Mouse (Mus musculus) brown adipose tissue, adult 24 weeks (tissue): ENCODE results near the gene Bdnf. TPM values are rescaled to one million over a fixed set of nuclear protein-coding genes. Genes with fewer than 3 reads are reported as not detected.

Experiments used
- H3K27ac ChIP-seq: fragments of 200-500 bp; replicated peaks from 2 replicates; pipeline ENCODE4 v1.5.1; 2012; ENCODE audit warnings: low read depth, mild to moderate bottlenecking, low read length
- H3K4me1 ChIP-seq: fragments of 200-500 bp; 2 replicates; pipeline ENCODE4 v1.6.1; 2012; ENCODE audit warnings: low read length, mixed read lengths; ENCODE audit not compliant: control insufficient read depth, insufficient read depth, insufficient read length
- H3K4me3 ChIP-seq: fragments of 200-500 bp; 2 replicates; pipeline ENCODE4 v1.5.1; 2012; ENCODE audit warnings: low read depth, mild to moderate bottlenecking, low read length, moderate library complexity; ENCODE audit not compliant: insufficient read depth
- polyA plus RNA-seq: library from polyadenylated mRNA; stranded (reverse); fragments of >200 nt; gene quantifications from 2 replicates; pipeline ENCODE4 v1.2.4, GENCODE M21; 2012; ENCODE audit not compliant: missing spikeins, insufficient read depth, insufficient read length

The Bdnf gene
- polyA plus RNA-seq, 1 experiment, result not detected

DNA sequence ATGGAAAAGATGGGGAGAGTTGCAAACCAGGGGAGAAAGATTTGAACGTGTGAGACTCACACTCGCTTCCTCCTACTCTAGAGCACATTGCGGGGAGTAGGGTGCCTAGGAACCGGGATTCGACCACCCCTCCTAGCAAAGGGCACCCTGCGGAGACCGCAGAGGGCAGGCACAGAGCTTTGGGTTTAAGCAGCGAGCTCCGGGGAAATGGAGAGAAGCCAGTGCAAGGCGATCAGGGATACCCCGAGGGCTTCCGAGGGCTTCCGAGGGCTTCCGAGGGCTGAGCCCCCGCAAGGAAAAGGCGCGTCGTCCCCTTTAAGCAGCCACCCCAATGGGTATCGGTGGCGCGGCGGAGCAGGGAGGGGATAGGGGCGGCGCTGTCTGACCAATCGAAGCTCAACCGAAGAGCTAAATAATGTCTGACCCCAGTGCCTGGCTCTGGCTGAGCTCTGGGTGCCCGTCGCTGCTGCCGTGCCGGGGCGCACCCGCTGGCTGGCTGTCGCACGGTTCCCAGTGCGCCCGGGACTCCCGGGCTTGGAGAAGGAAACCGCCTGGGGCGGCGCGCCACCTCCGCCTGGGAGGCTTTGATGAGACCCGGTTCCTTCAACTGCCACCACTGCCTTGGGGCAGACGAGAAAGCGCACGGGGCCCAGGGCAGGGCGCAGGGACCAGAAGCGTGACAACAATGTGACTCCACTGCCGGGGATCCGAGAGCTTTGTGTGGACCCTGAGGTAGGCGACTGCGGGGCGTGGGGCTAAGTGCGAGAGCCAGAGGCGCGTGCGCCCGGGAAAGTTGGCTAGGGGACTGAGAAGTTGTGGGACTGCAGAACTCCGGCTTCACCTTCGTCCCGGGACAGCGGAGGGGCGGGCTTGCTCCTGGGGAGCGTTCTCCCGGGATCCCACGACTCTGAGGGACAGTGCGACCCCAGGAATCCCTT, 18.9 kb downstream of the Bdnf start:
- peak overlapping the region; percentile 36 for H3K4me3 ChIP-seq
- H3K27ac ChIP-seq, result no peak overlapping the region
- no peaks in the 10 kb centered on the region; the same call in 1 of the 2 replicates for H3K4me1 ChIP-seq

DNA sequence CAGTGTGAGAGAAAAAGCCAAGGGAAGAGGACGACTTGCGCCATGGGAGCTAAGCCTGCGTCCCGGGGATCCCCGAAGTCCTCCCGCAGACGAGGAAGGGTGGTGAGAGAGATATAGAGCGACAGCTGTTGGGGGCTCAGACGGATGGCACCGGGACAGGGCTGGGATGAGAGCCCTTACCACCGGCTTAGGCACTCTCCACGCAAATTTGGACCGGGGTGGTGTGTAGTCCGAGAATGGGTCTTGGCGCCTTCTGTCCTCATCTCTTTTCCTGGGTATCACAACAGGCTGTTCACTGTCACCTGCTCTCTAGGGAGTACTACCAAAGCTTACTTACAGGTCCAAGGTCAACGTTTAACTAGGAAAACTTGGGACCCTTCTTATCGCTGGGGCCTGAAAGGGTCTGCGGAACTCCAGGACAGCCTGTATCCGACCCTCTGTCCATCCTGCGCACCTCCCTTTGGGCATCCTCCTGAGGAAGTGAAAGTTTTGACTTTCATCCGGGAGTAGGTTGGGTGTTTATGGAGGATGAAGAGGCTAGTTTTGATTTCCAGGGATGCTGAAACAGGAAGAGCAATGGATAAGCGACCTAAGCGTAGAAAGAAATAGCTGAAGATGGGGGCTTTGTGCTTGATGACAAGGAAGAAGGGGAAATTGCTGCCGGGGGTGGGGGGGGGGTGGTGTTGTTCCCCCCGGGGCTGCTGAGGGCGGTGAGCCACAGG, 19.8 kb downstream of the Bdnf start:
- no peak overlapping the region for H3K27ac ChIP-seq
- peak overlapping the region; percentile 36 for H3K4me3 ChIP-seq
- no peaks in the 10 kb centered on the region; the same call in 1 of the 2 replicates for H3K4me1 ChIP-seq

DNA sequence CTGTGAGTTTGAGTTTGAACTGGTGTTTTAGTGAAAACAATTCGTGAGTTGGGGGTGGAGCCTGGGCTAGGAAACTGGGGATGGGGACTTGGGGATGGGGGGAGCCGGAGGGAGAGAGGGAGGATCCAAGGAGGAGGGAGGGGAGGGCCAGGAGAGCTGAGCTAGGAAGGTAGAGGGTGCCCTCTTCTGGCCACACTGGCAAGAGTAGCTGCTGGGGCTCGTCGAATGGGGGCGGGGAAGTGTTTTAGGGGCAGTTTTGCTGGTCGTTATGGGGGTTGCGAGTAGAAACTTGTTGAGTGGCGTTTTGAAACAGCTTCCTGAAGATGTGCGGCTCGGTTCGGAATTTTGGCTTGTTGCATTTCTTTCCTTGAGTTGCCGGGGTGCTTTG, 20.3 kb downstream of the Bdnf start:
- no peaks in the 10 kb centered on the region; the same call in 1 of the 2 replicates for H3K4me1 ChIP-seq
- no peak overlapping the region for H3K4me3 ChIP-seq
- no peak overlapping the region for H3K27ac ChIP-seq

GRCm38 (mm10) chr2:109697151-109697550, 22.7 kb downstream of the Bdnf start:
- Histone ChIP-seq H3K4me3 (no peak overlapping the region), H3K27ac (no peak overlapping the region), H3K4me1 (no peaks in the 10 kb centered on the region; the same call in 1 of the 2 replicates)

- H3K4me3 ChIP-seq, result no peak overlapping the region
- no peaks in the 10 kb centered on the region for H3K4me1 ChIP-seq
- no peak overlapping the region for H3K27ac ChIP-seq
Measured at GRCm38 (mm10) chr2:109700291-109700690, 25.8 kb downstream of the Bdnf start.

GRCm38 (mm10) chr2:109703588-109703987, 29.1 kb downstream of the Bdnf start:
- no peak overlapping the region for H3K4me3 ChIP-seq
- H3K27ac ChIP-seq, result no peak overlapping the region
- H3K4me1 ChIP-seq, result no peaks in the 10 kb centered on the region

DNA sequence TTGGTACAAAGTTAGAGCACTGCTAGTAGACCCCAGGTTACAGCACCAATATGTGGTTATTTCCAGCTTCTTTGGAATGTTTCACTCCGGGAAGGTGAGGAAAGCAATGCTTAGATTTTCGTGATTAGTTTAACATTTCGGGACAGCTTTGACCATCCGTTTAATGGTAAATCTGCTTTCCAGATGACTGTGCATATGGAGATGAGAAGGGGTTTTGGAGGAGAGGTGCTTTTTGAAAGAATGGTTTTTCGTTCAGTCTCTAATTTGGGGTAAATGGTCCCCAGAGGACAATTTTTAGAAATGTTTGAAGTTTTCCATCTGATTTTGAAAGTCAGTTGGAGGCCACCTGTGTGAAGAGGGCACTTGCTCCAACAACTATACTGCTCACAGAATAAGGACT, 29.6 kb downstream of the Bdnf start:
- Histone ChIP-seq H3K4me1 (no peaks in the 10 kb centered on the region), H3K27ac (no peak overlapping the region), H3K4me3 (no peak overlapping the region)

- no peak overlapping the region for H3K4me3 ChIP-seq
- H3K4me1 ChIP-seq, result no peaks in the 10 kb centered on the region
- H3K27ac ChIP-seq, result no peak overlapping the region
Measured at GRCm38 (mm10) chr2:109706524-109706923, 32.0 kb downstream of the Bdnf start.

- H3K4me1 ChIP-seq, result no peaks in the 10 kb centered on the region
- H3K4me3 ChIP-seq, result no peak overlapping the region
- H3K27ac ChIP-seq, result no peak overlapping the region
Measured at GRCm38 (mm10) chr2:109709346-109709745, 34.8 kb downstream of the Bdnf start.

- Histone ChIP-seq H3K27ac (no peak overlapping the region), H3K4me1 (no peaks in the 10 kb centered on the region), H3K4me3 (no peak overlapping the region)
Measured at GRCm38 (mm10) chr2:109711049-109711448, 36.5 kb downstream of the Bdnf start.

GRCm38 (mm10) chr2:109725261-109725660, 50.8 kb downstream of the Bdnf start:
- H3K4me1 ChIP-seq, result no peaks in the 10 kb centered on the region
- H3K27ac ChIP-seq, result no peak overlapping the region
- no peak overlapping the region for H3K4me3 ChIP-seq

DNA sequence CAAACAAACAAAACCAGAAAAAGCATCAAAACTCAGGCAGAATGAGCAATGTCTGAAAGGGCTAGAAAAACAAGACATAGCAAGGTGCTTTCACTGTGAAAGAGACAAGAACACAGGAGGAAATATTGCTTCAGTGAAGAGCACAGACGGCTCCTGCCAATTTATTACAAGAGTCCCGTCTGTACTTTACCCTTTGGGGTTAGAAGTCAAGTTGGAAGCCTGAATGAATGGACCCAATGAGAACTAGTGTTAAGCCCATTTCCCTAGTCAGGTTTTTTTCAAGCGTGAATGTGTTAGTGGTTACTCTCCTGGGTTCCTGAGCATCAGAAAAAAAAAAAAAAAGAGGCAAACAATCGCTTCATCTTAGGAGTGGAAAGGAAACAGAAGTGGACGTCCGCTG, 51.3 kb downstream of the Bdnf start:
- H3K4me3 ChIP-seq, result no peak overlapping the region
- H3K4me1 ChIP-seq, result no peaks in the 10 kb centered on the region
- no peak overlapping the region for H3K27ac ChIP-seq

- no peak overlapping the region for H3K4me3 ChIP-seq
- no peak overlapping the region for H3K27ac ChIP-seq
Measured at GRCm38 (mm10) chr2:109729221-109729620, 54.7 kb downstream of the Bdnf start.

GRCm38 (mm10) chr2:109733201-109734039, 58.9 kb downstream of the Bdnf start:
- Histone ChIP-seq H3K27ac (no peak overlapping the region), H3K4me3 (no peak overlapping the region), H3K4me1 (no peaks in the 10 kb centered on the region)

More at GRCm38 (mm10) chr2:109729221-109729620, 54.7 kb downstream of the Bdnf start:
- no peaks in the 10 kb centered on the region for H3K4me1 ChIP-seq

GRCm38 (mm10) chr2:109734228-109734627, 59.7 kb downstream of the Bdnf start:
- Histone ChIP-seq H3K4me3 (no peak overlapping the region), H3K4me1 (no peaks in the 10 kb centered on the region), H3K27ac (no peak overlapping the region)
